Mouse (Mus musculus) neural tube, embryonic 10.5 days (tissue): ENCODE measurements around the gene Rnf13.
"Not testable (repeated sequence)": the region's sequence is repeated elsewhere in the genome, so short reads cannot be mapped to it uniquely, and the experiment has no call there.

ENCODE experiments used
- DNase-seq: peaks from one replicate; pipeline ENCODE4 v3.0.0-alpha.2; 2017; ENCODE audit warnings: low spot score; ENCODE audit errors: extremely low spot score

Rnf13 gene

GRCm38 (mm10) chr3:57735511-57736370 is at the start of gene Rnf13:
Gene Rnf13 (plus strand): TSS chr3:57736062.
- DNase-seq: peak; percentile 93

- DNase-seq: no peak
Measured at GRCm38 (mm10) chr3:57691772-57692171, 44.1 kb upstream of the Rnf13 start.

GRCm38 (mm10) chr3:57692719-57693118 is 43.1 kb upstream of the Rnf13 start, which contains the start of gene Ankub1:
Gene Ankub1 (minus strand): TSS chr3:57692799.
- DNase-seq: no peak

GRCm38 (mm10) chr3:57696249-57696648 is 39.6 kb upstream of the Rnf13 start:
- DNase-seq: no peak

- DNase-seq: no peak
Measured at GRCm38 (mm10) chr3:57696779-57697178, 39.1 kb upstream of the Rnf13 start.

GRCm38 (mm10) chr3:57714151-57714550 is 21.7 kb upstream of the Rnf13 start:
- no peak for DNase-seq

- no peak for DNase-seq
Measured at GRCm38 (mm10) chr3:57732206-57732915, 3.5 kb upstream of the Rnf13 start.

- no peak for DNase-seq
Measured at GRCm38 (mm10) chr3:57736419-57737095, 695 bp downstream of the Rnf13 start.

GRCm38 (mm10) chr3:57739830-57740229 is 4.0 kb downstream of the Rnf13 start:
- DNase-seq: no peak

- DNase-seq: no peak
Measured at GRCm38 (mm10) chr3:57748576-57749267, 12.9 kb downstream of the Rnf13 start.

- DNase-seq: no peak
Measured at GRCm38 (mm10) chr3:57776915-57777314, 41.1 kb downstream of the Rnf13 start.

- DNase-seq: no peak
Measured at GRCm38 (mm10) chr3:57788472-57788871, 52.6 kb downstream of the Rnf13 start.

- no peak for DNase-seq
Measured at GRCm38 (mm10) chr3:57789005-57789962, 53.4 kb downstream of the Rnf13 start.

GRCm38 (mm10) chr3:57791104-57791503 is 55.2 kb downstream of the Rnf13 start:
- DNase-seq: no peak

GRCm38 (mm10) chr3:57795071-57795470 is 59.2 kb downstream of the Rnf13 start:
- not testable (repeated sequence) for DNase-seq

GRCm38 (mm10) chr3:57815447-57815846 is 79.6 kb downstream of the Rnf13 start:
- no peak for DNase-seq

GRCm38 (mm10) chr3:57825866-57826265 is 90.0 kb downstream of the Rnf13 start:
- no peak for DNase-seq

- no peak for DNase-seq
Measured at GRCm38 (mm10) chr3:57833585-57833984, 97.7 kb downstream of the Rnf13 start.

GRCm38 (mm10) chr3:57836911-57837310 is 101.0 kb downstream of the Rnf13 start:
- DNase-seq: no peak

GRCm38 (mm10) chr3:57843775-57844174 is 107.9 kb downstream of the Rnf13 start:
- DNase-seq: no peak
